Mouse (Mus musculus) liver, embryonic 12.5 days (tissue): ENCODE data around the gene 4933411K16Rik. TPM values are rescaled to one million over a fixed set of nuclear protein-coding genes. Genes with fewer than 3 reads are reported as not detected.
"Not testable (repeated sequence)": the region's sequence is repeated elsewhere in the genome, so short reads cannot be mapped to it uniquely, and the experiment has no call there.

Experiments
- ATAC-seq: fragments of 200-750 bp; cut with Nextera tagmentation; 2 replicates; pipeline ENCODE4 v1.8.0; 2017; ENCODE audit warnings: moderate number of reproducible peaks, mild to moderate bottlenecking, moderate library complexity
- H3K27ac ChIP-seq: fragments of 300-500 bp; sonication (generic); 2 replicates; pipeline ENCODE4 v1.5.1; 2016; ENCODE audit warnings: mild to moderate bottlenecking
- H3K27me3 ChIP-seq: fragments of 300-500 bp; sonication (generic); replicated peaks from 2 replicates; pipeline ENCODE4 v1.6.1; 2016; ENCODE audit warnings: mild to moderate bottlenecking, moderate library complexity
- H3K36me3 ChIP-seq: fragments of 300-500 bp; sonication (generic); 2 replicates; pipeline ENCODE4 v1.6.1; 2016; ENCODE audit warnings: mild to moderate bottlenecking, moderate library complexity
- H3K4me1 ChIP-seq: fragments of 300-500 bp; sonication (generic); 2 replicates; pipeline ENCODE4 v1.6.1; 2016
- H3K4me2 ChIP-seq: fragments of 300-500 bp; sonication (generic); 2 replicates; pipeline ENCODE4 v1.6.1; 2016; ENCODE audit warnings: mild to moderate bottlenecking, moderate library complexity
- H3K4me3 ChIP-seq: fragments of 300-500 bp; sonication (generic); 2 replicates; pipeline ENCODE4 v1.5.1; 2016; ENCODE audit warnings: mild to moderate bottlenecking, moderate library complexity
- H3K9ac ChIP-seq: fragments of 300-500 bp; sonication (generic); 2 replicates; pipeline ENCODE4 v1.6.1; 2016; ENCODE audit warnings: mild to moderate bottlenecking, moderate library complexity
- H3K9me3 ChIP-seq: fragments of 300-500 bp; sonication (generic); replicated peaks from 2 replicates; pipeline ENCODE4 v1.6.1; 2016; ENCODE audit warnings: mild to moderate bottlenecking, moderate library complexity
- WGBS: fragments of 180-500 bp; shearing (Covaris S2); methylation state at CpG from one replicate; pipeline ENCODE4 v1.1.7; 2016; ENCODE audit not compliant: insufficient replicate concordance; 5-methylcytosine and 5-hydroxymethylcytosine counted together
- polyA plus RNA-seq: library from polyadenylated mRNA; unstranded; fragments of >200 nt; fragmentation: Nextera tagmentation; extraction: Ambion mirVana; gene quantifications from 2 replicates; pipeline ENCODE4 v1.2.1, GENCODE M21; 2016

The 4933411K16Rik gene
- polyA plus RNA-seq, 1 experiment from 2014 or later, result 0.08 TPM

DNA sequence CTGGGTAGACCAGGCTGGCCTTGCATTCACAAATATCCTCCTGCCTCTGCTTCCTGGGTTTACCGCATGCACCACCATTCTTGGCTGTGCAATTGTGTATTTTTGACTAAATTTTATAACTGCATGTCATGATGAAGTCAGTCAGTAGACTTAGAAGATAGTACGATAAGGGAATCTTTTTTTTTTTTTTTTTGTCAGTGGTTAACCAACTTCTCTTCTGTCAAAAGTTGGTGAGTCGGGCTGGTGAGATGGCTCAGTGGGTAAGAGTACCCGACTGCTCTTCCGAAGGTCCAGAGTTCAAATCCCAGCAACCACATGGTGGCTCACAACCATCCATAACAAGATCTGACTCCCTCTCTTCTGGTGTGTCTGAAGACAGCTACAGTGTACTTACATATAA is 29.6 kb downstream of the 4933411K16Rik start:
- H3K4me1 ChIP-seq, result peaks cover 39% of the 10 kb centered on the region
- H3K9me3 ChIP-seq, H3K27me3 ChIP-seq, H3K36me3 ChIP-seq, H3K4me2 ChIP-seq, H3K4me3 ChIP-seq, H3K27ac ChIP-seq, ATAC-seq, H3K9ac ChIP-seq: not testable (repeated sequence)
- WGBS, result 72% methylated on average over 5 of the region's 5 CpGs

- peak overlapping the region; percentile 91 for H3K4me2 ChIP-seq
- H3K9ac ChIP-seq, result peak overlapping the region; percentile 66
- H3K27ac ChIP-seq, result no peak overlapping the region
- H3K36me3 ChIP-seq, result no peaks in the 10 kb centered on the region
- WGBS, result 16% methylated on average over 10 of the region's 10 CpGs
- H3K4me3 ChIP-seq, result peak overlapping the region; percentile 70
- no peak for ATAC-seq
- peaks cover 32% of the 10 kb centered on the region for H3K4me1 ChIP-seq
- no peaks in the 10 kb centered on the region for H3K9me3 ChIP-seq
- H3K27me3 ChIP-seq, result no peaks in the 10 kb centered on the region
These were observed 33.6 kb downstream of the 4933411K16Rik start for GRCm38 (mm10) chr19:42085690-42086089.

DNA sequence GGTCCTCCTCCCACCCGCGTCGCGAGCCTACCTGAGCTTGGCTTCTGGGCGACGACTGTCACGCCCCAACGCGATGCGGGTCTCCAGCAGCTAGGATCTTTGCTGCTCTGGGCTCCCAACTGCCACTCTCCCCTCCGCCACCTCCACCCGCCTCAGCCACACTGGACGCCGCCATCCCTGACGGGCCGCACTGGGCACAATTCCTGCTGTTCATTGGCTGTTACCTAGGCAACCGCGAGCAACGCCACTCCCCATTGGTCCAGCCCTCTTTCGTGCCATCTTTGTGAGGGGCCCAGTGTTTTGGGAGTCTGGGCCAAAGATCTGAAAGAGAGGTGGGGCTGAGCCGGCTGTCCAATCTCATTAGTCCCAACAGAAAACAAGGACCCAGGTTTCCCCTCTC is 34.1 kb downstream of the 4933411K16Rik start, which contains the start of gene Morn4:
TSS of gene Morn4 (minus strand) at position 192 of the 400 bp plus-strand sequence.
- Histone ChIP-seq H3K4me3 (peak within 1 kb of the TSS; percentile 70), H3K9me3 (no peaks in the 10 kb centered on the region), H3K4me2 (peak within 1 kb of the TSS; percentile 91), H3K36me3 (no peaks in the 10 kb centered on the region), H3K27me3 (no peaks in the 10 kb centered on the region), H3K4me1 (peaks cover 33% of the 10 kb centered on the region), H3K9ac (peak within 1 kb of the TSS; percentile 66), H3K27ac (no peak within 1 kb of the TSS)
- 2% methylated on average over 21 of the region's 21 CpGs for WGBS
- ATAC-seq, result peak; percentile 20; the same call in 1 of the 2 replicates

GRCm38 (mm10) chr19:42089103-42089747 is 37.2 kb downstream of the 4933411K16Rik start:
- Histone ChIP-seq H3K9ac (peak overlapping the region; percentile 57), H3K4me3 (peak overlapping the region; percentile 99), H3K27ac (peak overlapping the region; percentile 91), H3K36me3 (peaks cover 6% of the 10 kb centered on the region; the same call in 1 of the 2 replicates), H3K4me1 (peaks cover 47% of the 10 kb centered on the region), H3K4me2 (peak overlapping the region; percentile 96), H3K27me3 (no peaks in the 10 kb centered on the region), H3K9me3 (no peaks in the 10 kb centered on the region)
- WGBS, result 20% methylated on average over 14 of the region's 14 CpGs
- no peak for ATAC-seq

GRCm38 (mm10) chr19:42089748-42090595 is 37.9 kb downstream of the 4933411K16Rik start, which contains the start of gene Pi4k2a:
TSS of gene Pi4k2a (plus strand) at chr19:42090470.
- H3K27me3 ChIP-seq, result no peaks in the 10 kb centered on the region
- peak within 1 kb of the TSS; percentile 99 for H3K4me3 ChIP-seq
- peak within 1 kb of the TSS; percentile 96 for H3K4me2 ChIP-seq
- H3K9me3 ChIP-seq, result no peaks in the 10 kb centered on the region
- peaks cover 13% of the 10 kb centered on the region; the same call in 1 of the 2 replicates for H3K36me3 ChIP-seq
- H3K27ac ChIP-seq, result peak within 1 kb of the TSS; percentile 93
- H3K9ac ChIP-seq, result peak within 1 kb of the TSS; percentile 90
- peak; percentile 98 for ATAC-seq
- 1% methylated on average over 54 of the region's 55 CpGs for WGBS
- H3K4me1 ChIP-seq, result peaks cover 47% of the 10 kb centered on the region

GRCm38 (mm10) chr19:42090637-42091141 is 38.6 kb downstream of the 4933411K16Rik start:
- peak overlapping the region; percentile 96 for H3K4me2 ChIP-seq
- H3K4me1 ChIP-seq, result peaks cover 44% of the 10 kb centered on the region
- H3K27me3 ChIP-seq, result no peaks in the 10 kb centered on the region
- H3K27ac ChIP-seq, result peak overlapping the region; percentile 93
- under 1% methylated on average over 52 of the region's 52 CpGs for WGBS
- H3K36me3 ChIP-seq, result peaks cover 15% of the 10 kb centered on the region; the same call in 1 of the 2 replicates
- peak overlapping the region; percentile 90 for H3K9ac ChIP-seq
- H3K9me3 ChIP-seq, result no peaks in the 10 kb centered on the region
- peak; percentile 48 for ATAC-seq
- H3K4me3 ChIP-seq, result peak overlapping the region; percentile 99

DNA sequence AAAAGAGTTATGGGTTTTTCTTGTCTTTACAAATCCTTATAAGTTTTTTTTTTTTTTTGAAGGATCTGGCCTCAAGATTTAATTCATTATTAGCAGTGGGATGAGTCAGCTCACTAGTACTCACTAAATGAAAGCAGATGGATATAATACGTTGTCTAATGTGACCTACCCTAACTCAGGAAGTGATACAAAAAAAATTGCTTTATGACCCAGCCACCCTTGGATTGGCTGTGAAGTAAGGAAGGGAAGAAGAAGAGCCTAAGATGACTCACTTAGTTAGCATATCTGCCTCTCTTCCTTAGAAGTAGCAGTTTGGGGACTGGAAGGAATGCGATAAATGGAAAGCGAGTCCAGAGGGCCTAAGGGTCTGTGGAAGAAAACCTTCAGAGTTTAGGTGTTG is 47.4 kb downstream of the 4933411K16Rik start:
- WGBS, result 87% methylated on average over 3 of the region's 3 CpGs
- no peak overlapping the region for H3K4me2 ChIP-seq
- no peak overlapping the region for H3K27ac ChIP-seq
- H3K27me3 ChIP-seq, result no peaks in the 10 kb centered on the region
- no peaks in the 10 kb centered on the region for H3K9me3 ChIP-seq
- H3K36me3 ChIP-seq, result peaks cover 40% of the 10 kb centered on the region
- no peak for ATAC-seq
- no peak overlapping the region for H3K4me3 ChIP-seq
- H3K9ac ChIP-seq, result no peak overlapping the region
- no peaks in the 10 kb centered on the region for H3K4me1 ChIP-seq

Other genes with a start within 250 kb of the 4933411K16Rik start
- 16.5 and 17.2 TPM in 2 replicates for gene Frat1, start 222.3 kb upstream of the 4933411K16Rik start, polyA plus RNA-seq
- gene Frat2, start 204.1 kb upstream of the 4933411K16Rik start, polyA plus RNA-seq, result 12.0 and 14.0 TPM in 2 replicates
- gene Rrp12, start 156.1 kb upstream of the 4933411K16Rik start, polyA plus RNA-seq, result 25.0 and 26.7 TPM in 2 replicates
- gene Pgam1, start 140.3 kb upstream of the 4933411K16Rik start, polyA plus RNA-seq, result 355 and 377 TPM in 2 replicates
- 72.7 and 75.0 TPM in 2 replicates for gene Exosc1, start 118.8 kb upstream of the 4933411K16Rik start, polyA plus RNA-seq
- 47.3 and 48.1 TPM in 2 replicates for gene Zdhhc16, start 118.8 kb upstream of the 4933411K16Rik start, polyA plus RNA-seq
- gene Mms19, start 71.1 kb upstream of the 4933411K16Rik start, polyA plus RNA-seq, result 18.3 and 20.9 TPM in 2 replicates
- 5.6 and 5.7 TPM in 2 replicates for gene Ubtd1, start 70.5 kb upstream of the 4933411K16Rik start, polyA plus RNA-seq
- 0.11 and 0.20 TPM in 2 replicates for gene Ankrd2, start 16.2 kb upstream of the 4933411K16Rik start, polyA plus RNA-seq
- 11.6 and 11.9 TPM in 2 replicates for gene Hoga1, start 6.6 kb upstream of the 4933411K16Rik start, polyA plus RNA-seq
- 4.4 and 4.6 TPM in 2 replicates for gene Morn4, start 34.1 kb downstream of the 4933411K16Rik start, polyA plus RNA-seq
- 17.3 and 18.7 TPM in 2 replicates for gene Pi4k2a, start 38.2 kb downstream of the 4933411K16Rik start, polyA plus RNA-seq
- gene Avpi1, start 76.8 kb downstream of the 4933411K16Rik start, polyA plus RNA-seq, result 14.7 and 14.9 TPM in 2 replicates
- gene Marveld1, start 95.2 kb downstream of the 4933411K16Rik start, polyA plus RNA-seq, result 4.6 and 5.3 TPM in 2 replicates
- gene Zfyve27, start 111.7 kb downstream of the 4933411K16Rik start, polyA plus RNA-seq, result 11.6 and 13.2 TPM in 2 replicates
- gene Sfrp5, start 150.0 kb downstream of the 4933411K16Rik start, polyA plus RNA-seq, result 1.6 and 2.2 TPM in 2 replicates
- gene Golga7b, start 195.3 kb downstream of the 4933411K16Rik start, polyA plus RNA-seq, result 0.04 TPM in 1 of 2 replicates, not detected in the other